Mouse (Mus musculus) activated CD4-positive, CD25-positive, alpha-beta regulatory T cell, adult 4 months (primary cell): Measurements from ENCODE around the gene Arhgap45. TPM values are rescaled to one million over a fixed set of nuclear protein-coding genes. Genes with fewer than 3 reads are reported as not detected.
A peak's percentile ranks its signal among the peaks of the same experiment; 100 is the strongest.

ENCODE experiments used
- ATAC-seq: one replicate; pipeline ENCODE4 v1.8.0; 2017
- polyA plus RNA-seq, 2 experiments: library from polyadenylated mRNA; unstranded; fragments of 100-300 nt; shearing (Covaris generic); gene quantifications; one replicate each; pipeline ENCODE4 v1.2.1; 2017

Arhgap45 gene
- polyA plus RNA-seq, 2 experiments from 2014 or later: 196 to 326 TPM

DNA sequence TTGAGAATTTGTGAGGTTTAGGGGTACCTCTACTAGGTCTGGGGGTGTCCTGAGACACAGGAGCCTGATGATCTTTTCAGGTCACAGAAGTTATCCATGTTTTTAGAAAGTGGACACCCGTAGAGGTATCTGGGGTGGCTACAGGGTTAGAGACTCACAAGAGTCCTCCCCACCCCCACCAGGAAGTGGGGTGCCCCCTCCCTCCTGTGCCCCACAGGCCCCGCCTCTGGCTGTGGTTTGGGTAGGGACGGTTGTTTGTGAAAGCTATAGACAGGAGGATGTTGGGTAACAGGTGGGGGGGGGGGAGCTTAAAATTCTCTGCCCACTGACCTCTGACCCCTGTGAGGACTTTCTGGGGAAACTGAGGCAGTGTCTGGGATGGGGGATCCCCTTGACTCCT lies 908 bp downstream of the Arhgap45 start:
- peak; percentile 43 for ATAC-seq

DNA sequence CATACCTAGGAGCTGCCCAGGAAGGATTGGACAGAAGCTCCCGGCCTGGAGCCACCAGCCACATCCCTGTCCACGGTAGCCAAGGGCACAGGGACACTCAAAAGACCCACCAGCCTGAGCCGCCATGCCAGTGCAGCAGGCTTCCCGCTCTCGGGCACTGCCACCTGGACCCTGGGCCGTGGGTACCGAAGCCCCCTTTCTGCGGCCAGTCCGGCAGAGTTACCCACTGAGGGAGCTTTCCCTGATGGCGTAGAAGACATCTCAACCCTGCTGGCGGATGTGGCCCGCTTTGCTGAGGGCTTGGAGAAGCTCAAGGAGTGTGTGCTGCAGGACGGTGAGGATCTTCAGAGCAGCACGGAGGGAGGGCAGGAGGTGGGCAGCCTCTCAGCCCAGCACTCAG lies 1.3 kb downstream of the Arhgap45 start:
- no peak for ATAC-seq

DNA sequence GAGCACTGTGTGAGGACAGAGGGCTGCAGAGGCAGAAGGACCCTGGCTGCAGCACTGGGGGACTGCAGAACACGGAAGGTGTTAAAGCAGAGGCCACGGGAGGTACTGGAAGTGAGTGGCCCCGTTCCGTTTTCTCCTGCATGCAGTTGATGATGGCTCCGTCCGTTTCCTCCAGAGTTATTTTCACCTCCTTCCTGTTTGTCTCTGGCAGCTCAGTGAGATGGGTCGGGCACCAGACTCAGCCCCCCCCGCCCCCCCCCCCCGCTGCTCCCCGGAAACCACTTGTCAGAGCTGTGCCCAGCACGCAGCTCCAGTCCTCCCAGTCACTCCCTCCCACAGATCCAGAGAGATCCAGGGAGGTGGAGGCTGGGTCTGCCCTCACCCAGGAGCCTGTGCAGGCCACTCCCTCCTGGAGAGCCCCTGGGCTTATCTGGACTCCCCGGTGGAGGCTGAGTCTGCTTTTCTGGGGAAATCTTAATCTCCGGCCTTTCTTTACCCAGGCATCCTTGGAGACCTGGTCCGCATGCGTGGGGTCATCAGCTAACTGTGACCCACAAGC lies 2.4 kb downstream of the Arhgap45 start:
- ATAC-seq: peak; percentile 19

DNA sequence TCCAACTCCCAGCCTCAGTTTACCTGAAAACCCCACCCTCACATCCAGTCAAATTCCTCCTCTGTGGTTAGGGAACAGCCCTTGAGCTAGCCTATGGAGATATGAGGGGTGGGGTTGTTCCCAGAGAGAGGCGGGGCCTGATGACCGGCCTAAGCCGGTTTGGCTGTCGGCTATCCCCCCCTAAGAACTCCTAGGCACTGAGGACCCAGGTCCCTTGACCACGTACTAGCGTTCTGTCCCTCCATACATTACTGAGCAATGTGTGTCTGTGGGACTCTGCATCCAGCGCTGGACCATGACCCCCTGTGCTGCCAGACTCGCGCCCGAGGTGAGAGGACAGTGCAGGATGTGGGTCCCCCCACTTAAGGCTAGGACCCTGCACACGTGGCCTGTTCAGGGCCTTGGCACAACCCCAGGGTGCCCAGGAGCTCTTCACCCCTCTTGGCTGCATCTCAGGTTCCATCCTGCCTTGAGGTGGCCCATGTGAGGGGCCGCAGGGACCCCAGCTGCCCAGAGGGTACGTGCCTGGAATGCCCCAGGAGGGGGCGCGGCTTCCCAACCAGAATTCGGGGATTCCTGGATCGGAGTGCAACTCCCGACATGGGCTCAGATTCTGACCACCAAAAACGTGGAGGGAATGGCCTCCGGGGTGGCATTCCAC lies 3.1 kb downstream of the Arhgap45 start:
- no peak for ATAC-seq

DNA sequence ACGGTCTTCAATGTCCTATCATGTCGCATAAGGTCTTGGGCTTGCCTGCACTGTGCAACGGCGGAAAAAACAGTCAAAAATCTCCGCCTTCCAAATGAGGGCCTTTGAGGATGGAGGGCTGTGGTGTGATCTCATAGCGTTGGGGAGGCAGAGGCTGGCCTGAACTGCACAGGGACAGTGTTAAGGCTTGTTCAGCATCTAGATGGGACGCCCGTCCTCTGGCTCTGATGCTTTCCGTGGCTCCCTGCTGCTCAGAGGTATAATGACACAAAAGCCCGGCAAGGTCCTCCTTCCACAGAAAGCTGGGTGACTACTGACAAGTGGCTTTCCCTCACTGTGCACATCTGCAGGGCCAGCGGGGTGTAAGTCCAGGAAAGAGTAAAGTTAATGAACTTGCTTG lies 3.7 kb downstream of the Arhgap45 start:
- no peak for ATAC-seq

DNA sequence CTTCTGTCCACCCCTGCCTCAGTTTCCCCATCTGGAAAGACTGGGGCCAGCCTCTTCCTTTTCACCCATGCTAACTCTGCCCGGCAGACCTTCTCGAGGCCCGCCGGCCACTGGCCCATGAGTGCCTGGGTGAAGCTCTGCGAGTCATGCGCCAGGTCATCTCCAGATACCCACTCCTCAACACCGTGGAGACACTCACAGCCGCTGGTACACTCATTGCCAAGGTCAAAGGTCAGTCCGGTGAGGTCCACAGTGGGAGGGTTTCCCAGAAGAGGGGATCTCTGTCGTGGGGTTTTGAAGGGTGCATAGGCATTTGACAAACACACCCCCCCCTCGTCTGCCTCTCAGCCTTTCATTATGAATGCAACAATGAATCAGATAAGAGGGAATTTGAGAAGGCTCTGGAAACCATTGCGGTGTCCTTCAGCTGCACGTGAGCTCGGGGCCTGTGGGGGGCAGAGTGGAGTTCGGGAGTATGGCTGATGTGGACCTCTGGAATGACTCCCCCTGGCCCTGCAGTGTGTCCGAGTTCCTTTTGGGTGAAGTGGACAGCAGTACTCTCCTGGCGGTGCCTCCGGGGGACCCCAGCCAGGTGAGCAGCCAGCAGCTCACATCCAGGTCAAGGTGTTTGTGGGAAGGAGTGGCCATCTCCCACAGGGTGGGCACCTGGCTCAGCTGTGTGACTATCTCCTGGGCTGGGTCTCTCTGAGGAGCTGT lies 4.3 kb downstream of the Arhgap45 start:
- no peak for ATAC-seq

DNA sequence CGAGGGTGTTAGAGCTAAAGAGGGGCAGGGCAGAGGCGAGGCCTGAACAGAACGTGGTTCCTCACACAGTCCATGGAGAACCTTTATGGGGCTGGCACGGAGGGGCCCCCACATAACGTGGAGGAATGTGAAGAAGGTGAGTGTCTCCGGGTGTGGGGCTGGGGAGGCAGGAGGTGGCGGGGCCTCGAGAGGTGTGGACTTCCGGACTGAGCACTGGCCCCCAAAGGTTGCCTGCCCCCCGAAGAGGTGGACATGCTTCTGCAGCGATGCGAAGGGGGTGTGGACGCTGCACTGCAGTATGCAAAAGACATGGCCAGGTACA lies 4.8 kb downstream of the Arhgap45 start:
- no peak for ATAC-seq

DNA sequence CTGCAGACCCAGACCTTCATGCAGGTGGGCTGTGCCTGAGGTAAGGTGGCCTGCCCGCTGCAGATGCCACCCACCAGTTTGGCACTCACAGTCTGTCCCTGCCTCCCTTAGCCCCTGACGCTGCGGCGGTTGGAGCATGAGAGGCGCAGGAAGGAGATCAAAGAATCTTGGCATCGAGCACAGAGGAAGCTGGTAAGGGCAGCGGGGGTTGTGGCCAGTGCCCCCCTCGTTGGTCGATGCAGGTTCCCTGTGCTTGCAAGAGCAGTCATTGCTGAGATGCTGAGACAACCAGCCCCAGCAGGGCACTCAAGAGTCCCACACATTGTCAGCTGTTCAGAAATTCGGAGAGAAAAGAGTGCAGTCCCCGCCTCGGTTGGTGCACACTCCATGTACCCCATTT lies 5.7 kb downstream of the Arhgap45 start:
- ATAC-seq: no peak

DNA sequence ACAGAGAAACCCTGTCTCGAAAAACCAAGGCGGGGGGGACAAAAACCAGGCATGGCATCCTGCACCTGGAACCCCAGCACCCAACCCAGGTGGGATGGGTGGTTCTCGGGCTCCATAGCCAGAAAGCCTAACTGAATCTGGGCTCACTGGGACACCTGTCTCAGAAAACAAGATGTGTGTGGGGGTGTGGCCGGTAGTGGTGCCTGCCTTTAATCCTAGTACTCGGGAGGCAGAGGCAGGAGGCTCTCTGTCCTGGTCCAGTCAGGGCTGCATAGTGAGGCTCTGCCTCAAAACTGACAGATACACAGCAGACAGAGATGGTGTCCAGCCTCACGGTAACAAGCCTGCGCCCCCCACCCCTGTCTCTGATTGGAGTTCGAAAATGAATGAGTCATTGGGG lies 6.4 kb downstream of the Arhgap45 start:
- ATAC-seq: no peak

DNA sequence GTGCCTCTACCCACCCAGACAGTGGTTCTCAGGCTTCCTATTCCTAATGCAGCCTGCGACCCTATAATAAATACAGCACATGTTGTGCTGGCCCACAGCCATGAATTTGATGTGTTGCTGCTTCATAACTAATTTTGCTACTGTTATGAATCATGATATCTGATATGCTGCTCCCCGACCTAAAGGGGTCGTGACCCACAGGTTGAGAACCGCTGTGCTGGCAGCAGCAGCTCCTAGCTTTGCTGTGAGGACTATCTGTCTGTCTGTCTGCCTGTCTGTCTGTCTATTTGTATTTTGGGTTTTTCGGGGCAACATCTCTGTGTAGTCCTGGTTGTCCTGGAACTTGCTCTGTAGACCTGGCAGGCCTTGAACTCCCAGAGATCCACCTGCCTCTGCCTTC lies 7.3 kb downstream of the Arhgap45 start:
- ATAC-seq: peak; percentile 19

DNA sequence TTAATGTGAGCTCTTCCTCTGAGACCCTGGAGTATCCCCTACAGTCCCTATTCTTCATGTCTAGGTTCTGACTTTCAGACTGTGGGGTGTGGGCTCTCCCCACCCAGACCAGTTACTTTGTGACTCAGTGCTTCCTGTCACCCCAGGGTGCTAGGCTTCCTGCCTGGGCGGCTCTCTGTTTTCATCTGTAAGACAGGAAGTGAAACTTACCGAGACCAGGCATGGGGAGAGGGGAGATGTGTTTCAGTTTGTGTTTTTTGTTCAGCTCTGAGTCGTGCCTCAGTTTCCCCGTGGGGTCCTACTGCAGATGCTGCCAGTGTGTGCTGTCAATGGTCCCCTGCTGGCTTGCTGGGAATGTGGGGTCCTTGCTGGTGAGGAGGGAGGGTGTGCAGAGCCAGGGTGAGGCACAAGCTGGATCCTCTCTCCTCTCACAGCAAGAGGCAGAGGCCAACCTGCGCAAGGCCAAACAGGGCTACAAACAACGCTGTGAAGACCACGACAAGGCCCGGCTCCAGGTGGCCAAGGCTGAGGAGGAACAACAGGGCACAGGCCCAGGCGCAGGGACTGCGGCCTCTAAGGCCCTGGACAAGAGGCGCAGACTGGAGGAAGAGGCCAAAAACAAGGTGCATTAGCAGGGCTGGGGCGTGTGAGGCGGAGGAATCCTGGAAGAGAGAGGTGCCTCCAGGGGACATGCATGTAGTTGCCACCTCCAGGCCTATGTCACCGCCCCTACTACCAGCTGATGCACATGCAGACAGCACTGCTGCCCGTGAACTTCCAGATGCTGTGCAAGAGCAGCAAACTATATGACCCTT lies 8.0 kb downstream of the Arhgap45 start:
- ATAC-seq: peak; percentile 91

DNA sequence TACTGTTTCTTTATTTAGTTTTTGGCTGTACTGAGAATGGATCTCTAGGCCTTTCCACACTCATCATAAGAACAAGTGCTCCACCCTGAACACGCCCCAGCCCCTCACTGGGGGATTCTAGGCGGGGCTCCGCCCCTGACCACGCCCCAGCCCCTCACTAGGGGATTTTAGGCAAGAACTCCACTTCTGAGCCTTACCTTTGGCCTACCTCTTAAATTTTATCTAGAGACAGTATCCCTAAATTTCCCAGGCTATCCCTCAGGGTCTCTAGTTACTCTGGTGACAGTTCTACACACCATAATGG lies 8.5 kb downstream of the Arhgap45 start:
- ATAC-seq: no peak

DNA sequence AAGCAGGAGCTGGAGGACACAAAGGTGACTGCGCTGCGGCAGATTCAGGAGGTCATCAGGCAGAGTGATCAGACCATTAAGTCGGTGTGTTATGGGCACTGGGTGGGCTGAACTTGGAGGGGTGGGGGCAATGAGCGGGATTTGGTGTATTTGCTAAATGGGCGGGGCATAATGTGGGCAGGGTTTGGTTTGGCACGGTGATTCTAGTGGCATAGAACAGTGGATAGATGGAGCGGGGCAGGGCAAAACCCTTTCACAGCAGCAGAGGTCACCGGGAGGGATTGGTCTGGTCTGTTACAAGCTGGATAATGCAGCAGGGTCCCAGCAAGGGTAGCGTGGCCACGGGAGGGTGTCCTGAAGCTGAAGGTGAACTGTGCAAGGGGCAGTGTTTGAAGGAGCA lies 9.0 kb downstream of the Arhgap45 start:
- ATAC-seq: no peak

DNA sequence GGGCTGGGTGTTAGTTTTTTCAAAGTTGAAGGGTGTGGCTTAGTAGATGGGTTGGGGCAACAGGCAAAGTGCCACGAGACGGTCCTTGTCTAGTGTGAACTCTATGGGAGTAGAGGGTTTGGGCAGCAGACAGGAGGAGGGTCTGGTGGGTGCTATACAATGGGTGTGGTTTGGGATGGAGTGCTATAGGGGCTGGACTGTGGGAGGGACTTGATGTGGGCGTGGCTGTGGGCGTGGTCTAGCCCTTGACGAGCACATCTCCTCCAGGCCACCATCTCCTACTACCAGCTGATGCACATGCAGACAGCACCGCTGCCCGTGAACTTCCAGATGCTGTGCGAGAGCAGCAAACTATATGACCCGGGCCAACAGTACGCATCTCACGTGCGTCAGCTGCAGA lies 9.4 kb downstream of the Arhgap45 start:
- ATAC-seq: no peak

DNA sequence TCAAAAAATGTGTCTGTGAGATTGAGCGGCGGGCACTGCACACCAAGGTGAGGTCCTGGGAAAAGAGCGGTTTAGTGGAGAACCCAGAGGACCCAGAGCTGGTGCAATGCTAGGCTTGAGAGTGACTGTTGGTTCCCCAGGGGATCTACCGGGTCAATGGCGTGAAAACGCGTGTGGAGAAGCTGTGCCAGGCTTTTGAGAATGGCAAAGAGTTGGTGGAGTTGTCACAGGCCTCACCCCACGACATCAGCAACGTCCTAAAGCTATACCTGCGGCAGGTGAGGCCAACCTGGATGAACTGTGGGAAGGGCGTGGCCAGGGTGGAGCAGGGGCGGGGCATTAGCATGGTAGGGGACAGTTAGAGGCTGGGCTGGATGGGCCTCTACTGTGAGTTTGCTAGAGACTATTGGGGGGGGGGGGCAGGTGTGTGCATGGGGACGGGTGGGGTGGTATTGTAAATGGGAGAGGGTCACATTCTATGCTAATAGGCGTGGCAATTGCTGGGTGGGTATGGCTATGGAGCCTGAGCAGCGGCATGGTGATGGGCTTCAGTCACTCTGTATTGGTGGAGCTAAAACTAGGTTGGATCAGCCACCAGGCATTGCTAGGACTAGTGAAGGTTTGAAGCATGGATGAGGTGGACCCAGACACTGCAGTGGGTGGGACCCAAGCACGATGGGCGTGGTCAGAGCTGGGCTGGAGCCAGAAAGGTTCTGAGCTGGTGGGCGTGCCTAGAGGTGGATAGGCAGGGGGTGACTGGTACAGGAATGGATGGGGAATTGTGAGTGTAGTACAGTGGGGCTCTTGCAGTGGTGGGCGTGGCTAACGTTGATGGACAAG lies 11.4 kb downstream of the Arhgap45 start:
- no peak for ATAC-seq

DNA sequence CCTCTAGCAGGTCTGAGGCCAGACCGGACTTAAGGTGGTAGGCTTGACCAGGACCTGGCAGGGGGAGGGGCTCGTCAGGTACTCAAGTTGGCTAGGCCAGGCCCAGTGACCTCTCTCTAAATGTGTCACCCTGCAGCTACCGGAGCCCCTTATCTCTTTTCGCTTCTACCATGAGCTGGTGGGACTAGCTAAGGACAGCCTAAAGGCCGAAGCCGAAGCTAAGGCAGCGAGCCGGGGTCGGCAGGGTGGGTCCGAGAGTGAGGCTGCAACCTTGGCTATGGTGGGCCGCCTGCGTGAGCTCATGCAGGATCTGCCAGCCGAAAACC lies 12.0 kb downstream of the Arhgap45 start:
- no peak for ATAC-seq

DNA sequence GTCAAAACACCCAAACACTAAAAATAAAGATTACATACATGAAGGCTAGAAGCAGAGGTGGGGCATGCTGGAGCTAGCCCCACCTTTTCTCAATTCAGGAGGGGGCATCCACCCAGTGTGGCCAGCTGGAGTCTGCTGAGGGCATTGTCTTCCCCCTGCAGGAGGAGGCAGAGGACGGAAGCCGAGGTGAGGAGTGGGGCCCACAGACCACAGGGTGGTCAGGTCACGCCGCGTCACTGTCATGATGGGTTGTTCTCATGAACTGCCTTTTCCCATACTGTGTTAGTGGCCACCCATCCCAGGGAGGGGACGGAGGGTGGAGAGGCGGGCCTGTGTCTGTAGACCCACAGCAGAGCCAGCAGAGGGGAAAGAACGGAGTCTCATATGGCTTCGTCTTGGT lies 13.7 kb downstream of the Arhgap45 start:
- no peak for ATAC-seq

DNA sequence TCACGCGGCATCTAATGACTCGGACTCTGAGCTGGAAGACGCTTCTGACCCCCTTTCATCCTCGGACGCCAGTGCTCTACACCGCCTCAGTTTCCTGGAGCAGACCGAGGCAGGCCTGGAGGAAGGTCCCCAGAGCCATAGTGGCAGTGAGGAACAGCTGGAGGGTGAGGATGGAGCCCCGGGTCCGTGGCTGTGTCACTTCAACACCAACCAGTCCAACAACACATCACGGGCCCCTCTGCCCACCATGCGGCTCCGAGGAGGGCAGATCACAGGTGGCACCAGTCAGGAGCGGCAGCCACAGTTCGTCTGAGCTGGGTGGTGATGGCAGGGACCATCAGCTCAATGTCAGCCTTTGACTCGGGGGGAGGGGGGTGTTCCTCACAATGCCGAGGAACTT lies 14.3 kb downstream of the Arhgap45 start:
- ATAC-seq: no peak

DNA sequence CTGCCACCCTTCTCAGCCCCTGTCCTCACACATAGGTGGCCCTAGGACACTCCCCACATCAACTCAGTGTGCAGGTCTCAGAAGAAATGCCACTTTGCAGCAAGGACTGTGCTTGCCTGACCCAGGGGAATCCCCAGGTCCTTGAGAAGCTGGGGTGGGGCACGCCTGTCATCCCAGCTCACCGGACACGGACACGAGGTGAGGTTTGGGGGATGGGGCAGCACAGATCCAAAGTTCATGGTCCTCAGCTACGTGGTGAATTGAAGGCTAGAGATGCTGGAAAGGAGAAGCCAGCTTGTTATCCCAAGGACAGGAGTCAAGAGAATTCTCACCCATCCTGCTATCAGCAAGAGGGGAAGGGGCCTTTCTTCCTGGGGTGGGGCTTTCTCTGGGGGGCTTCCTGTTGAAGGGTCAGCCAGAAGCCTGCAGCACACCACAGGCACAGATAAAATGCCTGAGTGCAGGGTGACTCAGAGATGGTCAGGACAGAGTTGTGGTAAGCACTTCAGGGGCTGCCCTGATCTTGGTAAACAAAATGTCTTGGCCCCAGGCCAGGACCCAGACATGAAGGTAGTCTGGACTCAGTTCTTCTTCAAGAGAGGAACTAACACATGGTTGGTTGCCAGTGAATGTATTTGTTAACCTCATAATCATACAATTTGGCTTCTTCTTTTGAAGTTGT lies 16.5 kb downstream of the Arhgap45 start:
- peak; percentile 55 for ATAC-seq

DNA sequence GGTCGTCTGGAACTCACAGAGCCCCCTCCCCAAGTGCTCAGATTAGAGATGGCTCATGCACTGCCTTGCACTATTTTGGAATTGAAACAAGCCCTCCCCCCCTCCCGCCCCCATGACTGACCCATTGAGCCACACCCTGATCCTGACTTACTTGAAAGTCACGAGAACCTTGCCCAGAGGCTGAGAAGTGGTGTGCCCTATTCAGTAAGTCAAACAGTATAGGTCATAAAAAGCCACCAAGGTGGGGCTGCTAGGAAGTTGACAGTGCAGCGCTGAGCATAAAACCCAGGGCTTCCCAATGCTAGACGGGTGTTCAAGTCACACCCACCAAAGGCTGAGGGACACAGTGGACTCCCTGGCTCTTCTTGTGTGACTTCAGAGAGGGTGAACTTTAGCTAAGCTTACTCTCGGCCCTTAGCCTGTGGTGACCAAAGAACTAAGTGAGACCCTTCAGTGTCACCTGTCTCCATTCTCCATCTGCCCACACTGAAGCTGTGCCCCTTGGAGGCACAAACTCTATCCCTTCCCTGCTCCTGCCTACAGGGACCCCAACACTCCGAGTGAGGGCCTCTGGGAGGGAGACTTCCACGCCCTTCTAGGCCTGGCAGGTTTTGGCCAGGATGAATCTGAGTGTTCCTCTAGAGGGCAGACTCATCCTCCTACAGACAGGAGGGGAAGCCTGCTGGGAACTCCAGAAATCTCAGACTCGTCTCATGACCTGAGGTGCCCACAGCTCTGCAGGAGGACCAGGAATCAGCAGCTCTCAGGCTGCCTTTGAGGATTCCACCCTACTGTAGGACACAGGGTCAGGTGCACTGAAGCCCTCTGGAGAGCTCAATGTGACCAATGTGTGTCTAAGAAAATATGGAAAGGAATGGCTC lies 17.3 kb downstream of the Arhgap45 start:
- no peak for ATAC-seq

DNA sequence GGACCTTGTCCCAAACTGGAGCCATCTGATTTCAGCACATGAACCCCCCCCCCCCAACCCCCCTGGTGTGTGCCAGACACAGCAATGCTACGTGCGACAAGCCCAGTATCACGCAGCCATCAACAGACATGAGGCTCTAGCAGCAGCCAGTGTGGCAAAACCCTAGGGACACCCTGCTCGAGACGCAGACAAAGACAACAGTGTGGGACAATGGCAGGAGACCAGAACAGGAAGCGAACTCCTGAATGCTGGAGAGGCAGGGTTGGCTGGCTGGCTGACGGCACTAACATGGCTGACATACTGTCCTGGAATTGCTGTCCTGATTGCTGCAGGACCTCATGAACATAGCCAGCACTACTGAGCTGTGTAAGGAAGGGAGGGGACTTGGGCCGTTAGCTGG lies 18.7 kb downstream of the Arhgap45 start:
- ATAC-seq: no peak
